Mouse (Mus musculus) fibroblast of lung, adult 2 months (primary cell): ENCODE measurements around the gene Slc43a2.

Experiments
- DNase-seq: peaks from one replicate; pipeline ENCODE4 v3.0.0-alpha.2; 2011; ENCODE audit warnings: low read depth

Gene Slc43a2

DNA sequence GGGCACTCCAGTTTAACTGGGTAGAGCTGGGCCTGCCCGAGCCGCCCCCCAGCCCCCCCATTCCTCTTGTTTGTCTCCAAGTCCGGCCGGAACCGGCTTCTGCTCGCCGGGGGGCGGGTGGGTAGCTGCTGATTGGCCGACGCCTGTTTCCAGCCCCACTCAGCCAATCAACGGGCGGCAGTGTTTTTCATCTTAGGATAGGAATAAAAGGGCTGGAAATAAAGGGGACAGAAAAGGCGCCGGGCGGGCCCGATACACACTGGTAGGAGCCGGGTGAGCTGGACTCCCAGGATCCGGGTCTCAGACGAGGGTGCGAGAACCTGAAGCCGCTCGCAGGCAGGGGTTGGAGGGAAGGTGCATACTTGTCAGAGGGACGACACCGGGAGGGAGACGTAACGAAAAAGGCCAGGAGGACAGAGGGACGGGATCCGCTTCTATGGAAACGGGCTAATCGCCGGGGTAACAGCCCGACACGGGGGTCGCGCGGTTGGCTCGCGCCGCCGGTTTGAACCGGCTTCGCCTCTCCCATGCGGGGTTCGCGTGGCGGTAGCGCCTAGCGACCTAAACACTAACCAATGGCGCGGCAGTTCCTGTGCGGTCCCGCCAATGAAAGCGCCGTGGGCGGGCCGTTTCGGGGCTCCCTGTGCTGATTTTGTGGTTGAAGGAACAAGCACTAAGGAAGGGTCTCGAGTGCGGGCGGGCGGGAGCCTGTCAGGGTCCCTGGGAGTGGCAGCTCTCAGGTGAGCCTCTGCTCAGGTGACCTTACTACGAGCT, at the start of gene Slc43a2:
Slc43a2 (plus strand) TSS at position 226 of the 774 bp plus-strand sequence.
- DNase-seq, result peak; percentile 92

DNA sequence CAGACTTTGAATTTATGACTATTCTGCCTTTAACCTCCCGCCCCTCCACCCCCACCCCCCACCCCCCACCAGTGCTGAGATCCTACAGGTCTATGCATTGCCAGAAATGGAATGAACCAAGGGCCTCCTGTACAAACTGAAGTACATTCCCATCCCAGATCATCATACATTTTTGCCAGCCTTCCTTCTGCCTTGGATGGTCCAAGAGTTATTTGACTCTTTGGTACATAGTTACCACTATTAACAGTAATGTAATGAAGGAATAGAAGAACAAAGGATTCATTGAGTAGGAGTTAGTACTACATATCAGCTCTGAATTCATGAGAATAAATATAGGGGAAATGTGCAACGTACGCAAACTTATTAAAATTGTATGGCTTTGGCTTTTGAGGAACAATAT, 45.3 kb upstream of the Slc43a2 start:
- DNase-seq, result no peak

DNA sequence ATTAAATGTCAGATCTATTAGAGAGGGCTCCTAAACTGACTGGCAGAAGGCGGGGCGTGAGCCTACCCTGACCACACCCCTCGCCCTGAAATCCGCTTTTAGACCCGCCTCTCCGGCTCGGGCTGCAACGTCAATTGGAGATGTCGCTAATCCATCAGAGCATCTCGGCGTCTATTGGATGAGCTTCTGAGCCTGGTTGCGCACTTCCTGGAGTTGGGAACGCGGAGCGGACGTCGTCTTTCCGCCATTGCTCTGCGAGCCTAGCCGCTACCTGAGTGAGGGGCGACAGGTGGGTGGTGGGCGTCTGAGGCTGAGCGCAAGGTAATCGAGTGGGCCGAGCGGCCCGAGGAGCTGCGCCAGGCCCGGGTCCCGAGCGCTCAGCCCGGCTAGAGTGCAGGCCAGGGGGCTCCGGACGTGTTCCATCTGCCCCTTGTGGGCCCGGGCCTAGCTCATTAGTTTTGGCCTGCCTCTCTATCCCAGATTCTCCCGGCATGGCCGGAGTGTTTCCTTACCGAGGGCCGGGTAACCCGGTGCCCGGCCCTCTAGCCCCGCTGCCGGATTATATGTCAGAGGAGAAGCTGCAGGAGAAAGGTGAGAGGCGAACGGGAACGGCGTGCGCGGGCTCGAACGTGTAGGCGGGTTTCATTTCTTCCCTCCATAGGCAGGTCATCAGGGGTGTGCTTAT, 44.8 kb upstream of the Slc43a2 start, which contains the start of gene Prpf8:
Prpf8 (plus strand) TSS at position 216 of the 685 bp plus-strand sequence.
- peak; percentile 97 for DNase-seq

DNA sequence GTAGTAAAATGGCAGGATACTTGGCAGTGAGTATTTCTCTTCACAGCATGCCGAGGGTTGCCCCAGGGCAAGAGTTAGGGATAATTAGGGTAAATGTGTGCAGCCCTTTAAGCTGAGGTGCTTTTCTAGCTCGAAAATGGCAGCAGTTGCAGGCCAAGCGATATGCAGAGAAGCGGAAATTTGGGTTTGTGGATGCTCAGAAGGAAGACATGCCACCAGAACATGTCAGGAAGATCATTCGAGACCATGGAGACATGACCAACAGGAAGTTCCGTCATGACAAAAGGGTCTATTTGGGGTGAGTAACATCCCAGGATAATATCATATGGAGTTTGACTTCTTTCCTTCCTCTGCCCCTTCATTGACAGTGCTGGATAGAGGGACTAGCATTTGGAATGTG, 44.0 kb upstream of the Slc43a2 start:
- no peak for DNase-seq

DNA sequence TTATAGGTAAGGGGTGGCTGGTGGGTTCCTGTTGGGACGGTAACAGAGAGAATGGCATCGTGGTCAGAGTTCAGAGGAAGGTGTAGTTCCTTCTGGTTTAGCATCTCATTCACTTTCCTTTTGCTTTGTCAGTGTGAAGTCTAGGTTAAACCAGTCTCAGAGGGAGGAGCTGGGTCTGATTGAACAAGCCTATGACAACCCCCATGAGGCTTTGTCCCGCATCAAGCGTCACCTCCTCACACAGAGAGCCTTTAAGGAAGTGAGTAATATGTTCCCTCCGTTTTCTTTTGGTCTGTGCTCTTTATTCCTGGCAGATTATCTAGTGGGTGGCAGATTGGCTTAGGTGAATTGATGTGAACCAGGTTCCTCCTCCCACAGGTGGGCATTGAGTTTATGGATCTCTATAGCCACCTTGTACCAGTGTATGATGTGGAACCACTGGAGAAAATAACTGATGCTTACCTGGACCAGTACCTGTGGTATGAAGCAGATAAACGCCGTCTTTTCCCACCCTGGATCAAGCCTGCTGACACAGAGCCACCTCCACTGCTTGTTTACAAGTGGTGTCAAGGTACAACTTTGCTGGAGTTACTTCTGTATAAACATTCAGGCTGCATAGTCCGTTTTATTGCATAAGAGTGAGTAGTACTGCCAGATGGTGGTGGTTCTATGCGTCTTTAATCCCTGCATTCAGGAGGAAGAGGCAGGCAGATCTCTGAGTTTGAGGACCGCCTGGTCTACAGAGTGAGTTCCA, 37.0 kb upstream of the Slc43a2 start:
- DNase-seq, result no peak

DNA sequence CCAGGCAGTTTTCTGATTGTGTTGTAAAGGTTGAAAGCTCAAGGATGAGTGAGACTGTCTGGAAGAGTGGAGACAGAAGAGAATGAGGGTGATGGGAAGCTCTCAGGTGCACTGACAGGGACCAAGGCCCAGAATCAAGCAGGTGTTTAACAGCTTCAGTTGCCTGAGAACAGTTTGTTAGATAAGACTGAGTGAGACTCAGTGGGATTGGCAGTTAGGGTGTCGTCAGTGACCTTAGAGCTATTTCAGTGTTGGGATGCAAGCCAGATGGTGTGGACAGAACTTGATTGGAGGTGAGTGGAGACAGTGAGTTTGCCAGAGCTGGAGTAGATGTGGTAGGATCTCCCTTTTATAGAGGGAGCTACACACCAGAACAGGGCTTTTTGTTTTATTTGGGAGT, 33.4 kb upstream of the Slc43a2 start:
- DNase-seq, result no peak

DNA sequence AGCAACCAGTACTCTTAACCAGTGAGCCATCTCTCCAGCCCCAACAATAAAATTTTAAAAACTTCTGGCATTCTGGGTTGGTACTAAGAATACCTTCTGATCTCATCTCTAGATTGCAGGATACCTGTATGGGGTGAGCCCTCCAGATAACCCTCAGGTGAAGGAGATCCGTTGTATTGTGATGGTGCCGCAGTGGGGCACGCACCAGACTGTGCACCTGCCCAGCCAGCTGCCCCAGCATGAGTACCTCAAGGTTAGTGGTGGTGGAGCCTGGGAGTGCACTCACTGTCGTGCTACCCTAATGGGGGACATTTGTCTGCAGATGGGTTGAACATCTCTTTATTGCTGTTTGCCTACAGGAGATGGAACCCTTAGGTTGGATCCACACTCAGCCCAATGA, 23.3 kb upstream of the Slc43a2 start:
- DNase-seq, result no peak

DNA sequence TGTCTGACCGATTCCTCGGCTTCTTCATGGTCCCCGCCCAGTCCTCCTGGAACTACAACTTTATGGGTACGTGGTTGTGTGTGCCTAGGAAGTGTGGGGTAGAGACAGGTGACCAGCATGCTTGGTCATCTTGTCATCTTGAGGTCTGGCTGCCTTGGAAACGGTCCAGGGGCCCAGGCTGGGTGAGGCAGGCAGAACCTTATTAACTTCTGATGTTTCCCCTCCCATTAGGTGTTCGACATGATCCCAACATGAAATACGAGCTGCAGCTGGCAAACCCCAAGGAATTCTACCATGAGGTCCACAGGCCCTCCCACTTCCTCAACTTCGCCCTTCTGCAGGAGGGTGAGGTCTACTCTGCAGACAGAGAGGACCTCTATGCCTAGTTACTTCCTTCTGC, 22.6 kb upstream of the Slc43a2 start:
- no peak for DNase-seq

DNA sequence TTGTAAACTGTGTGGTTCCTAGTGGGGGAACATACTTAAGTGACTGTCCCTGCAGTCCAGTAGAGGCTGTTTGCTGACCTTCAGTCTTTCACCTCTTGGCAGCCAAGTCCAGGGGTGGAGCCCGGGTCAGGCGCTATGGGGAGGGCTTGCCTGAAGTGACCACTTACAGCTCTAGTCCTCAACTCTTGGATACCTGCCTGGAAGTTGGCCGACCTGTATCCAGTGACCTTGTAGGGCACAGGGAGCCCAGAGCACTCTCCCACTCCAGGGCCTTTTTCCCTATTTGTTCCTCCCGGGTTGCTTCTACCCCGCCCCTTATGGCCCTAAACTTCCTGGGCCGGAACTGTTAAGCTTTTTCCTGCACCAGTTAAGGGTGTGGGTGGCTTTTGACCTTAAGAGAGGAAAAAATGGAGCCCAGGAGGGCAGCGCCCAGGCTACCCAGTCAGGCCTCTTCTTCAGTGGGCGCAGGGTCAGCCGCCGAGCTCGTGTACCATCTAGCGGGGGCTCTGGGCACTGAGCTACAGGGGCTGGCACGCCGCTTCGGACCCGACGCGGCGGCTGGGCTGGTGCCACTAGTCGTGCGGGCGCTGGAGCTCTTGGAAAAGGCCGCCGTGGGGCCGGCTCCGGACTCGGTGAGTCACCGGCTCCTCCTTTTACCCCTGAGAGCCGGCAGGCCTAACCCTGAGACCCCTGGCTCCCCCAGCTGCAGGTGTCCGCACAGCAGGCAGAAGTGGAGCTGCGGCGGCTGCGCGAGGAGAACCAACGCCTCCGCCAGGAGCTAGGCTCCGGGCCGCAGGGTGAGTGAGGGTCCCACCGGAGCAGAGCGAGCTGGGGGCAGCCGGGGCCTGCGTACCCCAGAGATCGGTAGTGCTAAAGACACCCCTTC, 21.5 kb upstream of the Slc43a2 start, which contains the start of gene Rilp:
Rilp (plus strand) TSS at position 354 of the 886 bp plus-strand sequence.
- no peak for DNase-seq

DNA sequence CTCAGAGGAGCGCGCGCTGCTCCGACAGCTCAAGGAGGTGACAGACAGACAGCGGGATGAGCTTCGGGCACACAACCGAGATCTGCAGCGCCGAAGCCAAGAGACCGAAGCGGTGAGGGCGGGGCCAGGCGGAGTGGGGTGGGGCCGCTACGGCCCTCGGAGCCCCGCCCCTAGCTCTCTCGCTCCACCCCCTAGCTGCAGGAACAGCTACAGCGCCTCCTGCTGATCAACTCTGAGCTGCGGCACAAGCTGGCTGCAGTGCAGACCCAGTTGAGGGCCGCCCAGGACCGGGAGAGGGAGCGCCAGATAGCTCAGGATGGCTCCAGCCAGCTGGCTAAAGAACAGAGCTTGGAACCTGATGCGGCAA, 20.9 kb upstream of the Slc43a2 start:
- DNase-seq, result no peak

DNA sequence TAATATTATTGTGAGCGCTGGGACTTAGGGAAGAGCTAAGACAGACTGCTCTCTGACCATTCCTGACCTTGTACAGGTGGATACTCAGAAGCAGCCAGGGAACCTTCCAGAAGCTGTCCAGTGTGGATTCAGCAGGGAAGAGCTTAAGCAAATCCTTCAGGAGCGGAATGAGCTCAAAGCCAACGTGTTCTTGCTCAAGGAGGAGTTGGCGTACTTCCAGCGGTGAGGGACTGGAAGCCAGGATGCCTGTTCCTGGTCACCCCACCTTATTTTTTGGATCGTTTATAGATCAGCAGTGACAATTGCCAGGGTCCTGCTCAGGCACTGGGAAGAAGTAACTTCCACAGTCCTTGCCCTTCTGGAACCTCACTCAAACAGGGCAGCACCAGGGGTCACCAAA, 20.3 kb upstream of the Slc43a2 start:
- DNase-seq, result no peak

DNA sequence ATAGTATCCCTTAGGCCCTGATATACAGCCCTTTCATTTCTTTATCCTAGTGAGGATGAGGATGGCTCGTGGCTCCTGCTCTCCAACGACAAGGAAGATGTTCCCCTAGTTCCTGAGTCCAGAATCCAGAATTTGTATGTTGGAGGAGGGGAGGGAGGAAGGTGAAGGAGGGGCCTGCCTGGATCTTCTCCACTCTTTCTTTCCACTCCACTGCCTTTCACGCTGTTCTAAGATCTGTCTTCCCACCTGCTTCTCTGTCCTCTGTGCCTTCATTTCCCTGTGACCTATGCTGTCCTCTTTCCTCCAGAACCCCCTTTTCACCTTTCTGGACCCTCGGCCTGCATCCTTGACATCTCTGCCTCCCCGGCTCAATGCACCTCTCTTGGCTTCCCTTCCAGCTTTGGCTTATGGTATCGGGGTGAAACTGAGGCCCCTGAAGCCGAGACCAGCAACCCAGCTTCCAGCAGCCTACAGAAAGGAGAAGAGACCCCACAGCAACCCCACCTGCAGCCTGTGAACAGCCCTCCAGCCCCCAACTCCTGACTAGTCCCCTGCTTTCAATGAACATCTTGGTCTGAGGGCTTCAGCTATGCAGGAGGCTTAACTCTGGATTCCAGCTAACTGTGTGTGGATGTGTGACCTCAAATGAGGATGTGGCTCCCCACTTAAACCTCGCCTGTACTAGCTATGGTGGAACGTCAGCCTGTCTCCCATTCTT, 19.0 kb upstream of the Slc43a2 start:
- no peak for DNase-seq

DNA sequence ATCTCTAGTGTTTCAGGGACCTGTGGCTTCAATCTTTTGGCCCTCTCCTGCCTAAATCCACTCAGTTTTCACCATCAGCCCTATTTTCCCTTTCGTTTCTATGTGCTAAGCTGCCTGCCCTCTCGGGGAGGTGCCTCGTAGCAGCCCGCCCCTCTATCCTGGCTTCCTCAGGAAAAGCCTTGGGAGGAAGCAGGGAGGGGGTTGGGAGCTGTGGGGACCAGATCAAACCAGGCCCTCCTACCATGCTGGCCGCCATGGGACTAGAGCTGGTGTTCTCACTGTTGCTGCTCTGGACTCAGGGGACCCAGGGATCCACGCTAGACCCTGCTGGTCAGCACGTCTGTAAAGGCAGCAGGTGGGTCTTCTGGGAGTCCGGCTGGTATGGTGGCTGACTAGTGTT, 18.2 kb upstream of the Slc43a2 start, which contains the start of gene Scarf1:
Scarf1 (plus strand) TSS at position 205 of the 400 bp plus-strand sequence.
- no peak for DNase-seq

DNA sequence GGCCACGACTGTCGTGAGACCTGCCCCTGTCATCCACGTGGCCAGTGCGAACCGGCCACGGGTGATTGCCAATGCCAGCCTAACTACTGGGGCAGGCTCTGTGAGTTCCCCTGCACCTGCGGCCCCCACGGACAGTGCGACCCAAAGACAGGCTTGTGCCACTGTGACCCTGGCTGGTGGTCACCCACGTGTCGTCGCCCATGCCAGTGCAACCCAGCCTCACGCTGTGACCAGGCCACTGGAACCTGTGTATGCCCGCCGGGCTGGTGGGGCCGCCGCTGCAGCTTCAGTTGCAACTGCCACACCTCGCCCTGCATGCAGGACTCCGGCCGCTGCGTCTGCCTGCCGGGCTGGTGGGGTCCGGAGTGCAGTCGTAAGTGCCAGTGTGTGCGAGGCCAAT, 16.3 kb upstream of the Slc43a2 start:
- no peak for DNase-seq

DNA sequence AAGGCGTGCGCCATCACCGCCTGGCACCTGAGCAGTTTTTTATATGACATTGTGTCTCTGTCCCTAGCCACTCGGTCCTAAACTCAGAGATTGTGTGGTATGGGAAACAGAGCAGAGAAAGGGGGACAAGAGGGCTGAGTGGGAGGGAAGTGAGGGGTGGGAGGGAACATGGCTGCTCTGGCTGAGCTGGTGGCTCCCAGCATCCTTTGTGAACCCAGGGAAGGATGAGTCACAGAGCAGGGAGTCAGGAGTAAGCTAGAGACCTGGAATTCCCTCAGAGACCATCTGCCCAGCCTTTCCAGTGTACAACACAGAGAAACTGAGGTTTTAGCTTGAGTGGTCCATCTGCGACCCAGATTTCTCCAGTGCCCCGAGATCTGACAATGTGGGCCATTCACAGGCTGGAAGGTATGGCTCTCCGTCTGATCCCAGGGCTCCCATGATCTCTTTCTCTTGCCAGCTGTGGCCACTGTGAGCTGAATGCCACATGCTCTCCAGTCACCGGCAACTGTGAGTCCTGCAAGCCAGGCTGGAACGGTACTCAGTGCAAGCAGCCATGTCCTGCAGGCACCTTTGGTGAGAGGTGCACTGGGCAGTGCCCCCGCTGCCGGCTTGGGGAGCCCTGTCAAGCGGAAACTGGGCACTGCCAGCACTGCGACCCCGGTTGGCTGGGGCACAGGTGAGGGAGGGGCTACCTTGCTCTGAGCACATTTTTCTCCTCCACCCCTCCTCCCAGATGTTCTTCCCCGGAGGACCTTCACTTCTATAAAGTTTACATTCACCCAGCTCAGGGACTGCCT, 11.5 kb upstream of the Slc43a2 start:
- DNase-seq, result no peak

DNA sequence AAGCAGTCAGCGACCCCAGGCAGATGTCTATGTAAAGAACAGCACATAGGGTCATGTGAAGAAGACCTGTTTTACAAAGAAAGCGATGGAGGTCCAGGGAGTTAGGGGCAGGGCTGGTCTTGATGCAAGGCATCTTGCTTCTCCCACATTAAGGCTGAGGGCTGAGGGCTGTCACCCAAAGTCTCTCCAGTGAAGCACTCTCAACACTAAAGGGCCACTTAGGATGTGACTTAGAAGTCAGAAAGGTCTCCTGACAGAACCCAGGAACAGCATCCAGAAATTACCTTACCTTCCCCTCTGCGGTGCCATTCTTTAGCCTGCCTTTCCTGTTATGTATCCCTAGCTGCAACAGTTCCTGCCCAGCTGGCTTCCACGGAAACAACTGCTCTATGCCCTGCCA, 9.9 kb upstream of the Slc43a2 start:
- DNase-seq, result no peak

DNA sequence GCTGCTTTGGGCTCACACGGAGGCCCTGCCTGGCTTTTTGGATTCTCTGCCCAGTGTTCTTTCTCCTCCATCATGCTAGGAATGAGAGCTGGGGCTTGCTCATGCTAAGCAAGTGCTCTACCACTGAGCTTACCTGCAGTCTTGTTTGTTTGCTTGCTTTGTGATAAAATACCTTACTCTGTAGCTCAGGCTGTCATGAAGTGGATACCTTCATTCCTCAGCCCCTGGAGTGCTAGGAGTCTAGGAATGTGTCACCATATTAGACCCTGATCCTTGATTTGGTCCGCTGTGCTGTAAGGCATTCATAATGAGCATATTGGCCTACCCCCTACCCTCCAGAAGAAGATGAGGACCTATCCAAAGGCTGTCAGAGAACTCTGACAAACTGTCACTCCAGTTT, 8.7 kb upstream of the Slc43a2 start:
- DNase-seq, result no peak

DNA sequence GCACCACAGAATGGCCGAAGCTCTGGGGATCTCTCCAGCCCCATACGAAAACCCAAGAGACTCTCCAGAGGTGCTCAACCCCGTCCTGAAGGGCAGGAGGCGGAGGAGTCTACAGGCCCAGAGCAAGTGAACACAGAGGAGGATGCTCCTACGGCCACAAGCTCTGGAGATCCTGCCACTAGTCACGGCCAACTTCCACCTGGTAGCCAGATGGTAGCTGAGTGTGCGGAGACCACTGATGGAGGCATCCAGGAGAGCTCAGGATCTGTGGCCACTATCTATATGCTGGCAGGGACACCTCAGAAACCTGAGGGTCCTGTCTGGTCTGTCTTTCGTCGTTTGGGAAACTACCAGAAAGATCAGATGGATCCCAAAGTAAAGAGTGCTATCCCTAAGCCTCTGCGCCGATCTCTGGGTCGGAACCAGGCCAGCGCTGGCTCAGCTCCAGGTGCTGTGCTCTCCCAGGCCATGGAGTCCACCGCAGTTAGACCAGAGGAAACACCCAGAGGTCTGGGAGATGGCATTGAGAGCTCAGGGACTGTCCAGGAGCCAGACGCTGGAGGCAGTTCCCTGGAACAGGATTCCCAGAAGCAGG, 5.9 kb upstream of the Slc43a2 start:
- DNase-seq, result no peak

DNA sequence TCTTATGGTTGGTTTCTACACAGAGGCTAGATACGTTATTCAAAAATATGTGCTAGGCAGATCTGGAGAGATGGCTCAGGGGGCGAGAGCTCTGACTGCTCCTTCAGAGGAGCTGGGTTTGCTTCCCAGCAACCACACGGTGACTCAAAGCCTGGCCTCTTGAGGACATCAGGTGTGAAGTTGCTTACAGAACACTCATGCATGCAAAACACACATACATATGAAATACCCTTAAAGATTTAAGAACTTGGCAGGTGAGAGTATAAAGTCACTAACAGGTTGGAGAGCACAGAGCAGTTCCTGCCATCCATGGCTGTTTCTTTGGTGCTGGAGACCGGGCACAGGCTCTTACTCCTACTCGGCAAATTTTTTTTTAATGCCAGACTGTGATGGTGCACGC, 4.6 kb upstream of the Slc43a2 start:
- no peak for DNase-seq

DNA sequence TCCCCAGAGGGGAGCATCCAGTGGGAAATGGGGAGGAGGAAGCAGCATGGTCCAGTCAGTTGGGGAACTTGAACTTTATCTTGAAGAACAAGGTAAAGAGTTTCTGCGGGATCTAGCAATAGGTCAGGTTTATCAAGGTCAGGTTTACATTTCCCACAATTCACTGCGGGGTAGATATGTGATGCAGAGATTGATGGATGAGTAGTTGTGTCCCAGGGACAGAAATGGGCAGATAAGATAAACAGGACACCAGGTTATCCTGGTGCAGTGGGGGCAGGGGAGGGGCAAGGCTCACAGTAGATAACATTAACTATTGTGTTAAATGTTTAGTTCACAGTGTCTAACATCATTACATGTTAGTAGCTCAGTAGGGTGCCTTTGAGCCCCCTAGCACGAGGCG, 1.7 kb upstream of the Slc43a2 start:
- no peak for DNase-seq
